Mouse (Mus musculus) lung, embryonic 16.5 days (tissue): ENCODE data around the gene Ptprs. TPM values are rescaled to one million over a fixed set of nuclear protein-coding genes. Genes with fewer than 3 reads are reported as not detected.

Experiments used
- ATAC-seq: fragments of 200-750 bp; cut with Nextera tagmentation; 2 replicates; pipeline ENCODE4 v1.8.0; 2017; ENCODE audit warnings: low read depth, mild to moderate bottlenecking, moderate library complexity
- H3K27ac ChIP-seq: fragments of 300-500 bp; sonication (generic); 2 replicates; pipeline ENCODE4 v1.5.1; 2014; ENCODE audit warnings: mild to moderate bottlenecking, control low read depth, low read length
- H3K27me3 ChIP-seq: fragments of 300-500 bp; sonication (generic); 2 replicates; pipeline ENCODE4 v1.6.1; 2014; ENCODE audit warnings: low read depth, low read length, mixed read lengths; ENCODE audit not compliant: control insufficient read depth, insufficient read depth
- H3K36me3 ChIP-seq: fragments of 300-500 bp; sonication (generic); 2 replicates; pipeline ENCODE4 v1.6.1; 2014; ENCODE audit warnings: low read length; ENCODE audit not compliant: control insufficient read depth, insufficient read depth
- H3K4me1 ChIP-seq: fragments of 300-500 bp; sonication (generic); replicated peaks from 2 replicates; pipeline ENCODE4 v1.6.1; 2014; ENCODE audit warnings: low read length, mixed read lengths; ENCODE audit not compliant: control insufficient read depth, insufficient read depth
- H3K4me2 ChIP-seq: fragments of 300-500 bp; sonication (generic); 2 replicates; pipeline ENCODE4 v1.6.1; 2014; ENCODE audit warnings: low read depth, low read length, control low read depth
- H3K4me3 ChIP-seq: fragments of 300-500 bp; sonication (generic); 2 replicates; pipeline ENCODE4 v1.5.1; 2014; ENCODE audit warnings: mild to moderate bottlenecking, low read length, control low read depth
- H3K9ac ChIP-seq: fragments of 300-500 bp; sonication (generic); 2 replicates; pipeline ENCODE4 v1.6.1; 2014; ENCODE audit warnings: low read length, control low read depth
- H3K9me3 ChIP-seq: fragments of 300-500 bp; sonication (generic); 2 replicates; pipeline ENCODE4 v1.6.1; 2016; ENCODE audit warnings: low read length; ENCODE audit not compliant: control insufficient read depth
- WGBS: fragments of 180-500 bp; shearing (Covaris S2); extraction: QIAGEN DNeasy Blood & Tissue Kit; methylation state at CpG from one replicate; pipeline ENCODE4 v1.1.7; 2014; 5-methylcytosine and 5-hydroxymethylcytosine counted together
- polyA plus RNA-seq: library from polyadenylated mRNA; unstranded; fragments of >200 nt; fragmentation: Nextera tagmentation; extraction: Ambion mirVana; gene quantifications from 2 replicates; pipeline ENCODE4 v1.2.1, GENCODE M21; 2015

Ptprs gene
- polyA plus RNA-seq, 1 experiment from 2014 or later: 59.1 TPM

GRCm38 (mm10) chr17:56479358-56479757, 3.1 kb upstream of the Ptprs start:
- H3K4me3 ChIP-seq: no peak overlapping the region
- 7% methylated on average over 6 of the region's 6 CpGs for WGBS
- H3K4me2 ChIP-seq: no peak overlapping the region; the same call in 1 of the 2 replicates
- peaks cover 3% of the 10 kb centered on the region; the same call in 1 of the 2 replicates for H3K9me3 ChIP-seq
- no peak overlapping the region; the same call in 1 of the 2 replicates for H3K27ac ChIP-seq
- H3K4me1 ChIP-seq: peaks cover 19% of the 10 kb centered on the region
- H3K27me3 ChIP-seq: peaks cover 12% of the 10 kb centered on the region
- no peaks in the 10 kb centered on the region for H3K36me3 ChIP-seq
- no peak for ATAC-seq
- H3K9ac ChIP-seq: peak overlapping the region; percentile 26; the same call in 1 of the 2 replicates

GRCm38 (mm10) chr17:56478191-56478611, 1.9 kb upstream of the Ptprs start:
- Histone ChIP-seq H3K4me1 (peaks cover 31% of the 10 kb centered on the region), H3K27ac (no peak overlapping the region), H3K9me3 (peaks cover 3% of the 10 kb centered on the region; the same call in 1 of the 2 replicates), H3K36me3 (no peaks in the 10 kb centered on the region), H3K4me3 (no peak overlapping the region), H3K27me3 (peaks cover 23% of the 10 kb centered on the region), H3K9ac (no peak overlapping the region), H3K4me2 (no peak overlapping the region)
- 0 out of 2 replicates have a peak, but pooled peaks have one; percentile 10 for ATAC-seq
- 52% methylated on average over 11 of the region's 11 CpGs for WGBS

- Histone ChIP-seq H3K4me1 (peaks cover 40% of the 10 kb centered on the region), H3K27ac (no peak overlapping the region), H3K9me3 (peaks cover 3% of the 10 kb centered on the region; the same call in 1 of the 2 replicates), H3K36me3 (no peaks in the 10 kb centered on the region), H3K4me2 (no peak overlapping the region), H3K9ac (no peak overlapping the region), H3K4me3 (no peak overlapping the region), H3K27me3 (peaks cover 29% of the 10 kb centered on the region)
- WGBS: 86% methylated on average over 19 of the region's 19 CpGs
- no peak for ATAC-seq
Measured at GRCm38 (mm10) chr17:56477191-56477818, 1.0 kb upstream of the Ptprs start.

- peak; percentile 32 for ATAC-seq
- under 1% methylated on average over 47 of the region's 66 CpGs for WGBS
Measured at GRCm38 (mm10) chr17:56475584-56476401, 490 bp downstream of the Ptprs start.

GRCm38 (mm10) chr17:56474831-56475581, 1.3 kb downstream of the Ptprs start:
- peaks cover 56% of the 10 kb centered on the region for H3K4me1 ChIP-seq
- no peak overlapping the region for H3K27ac ChIP-seq
- H3K27me3 ChIP-seq: peaks cover 32% of the 10 kb centered on the region
- peak; percentile 39 for ATAC-seq
- H3K4me3 ChIP-seq: peak overlapping the region; percentile 77
- no peaks in the 10 kb centered on the region for H3K36me3 ChIP-seq
- H3K9ac ChIP-seq: peak overlapping the region; percentile 75
- peaks cover 3% of the 10 kb centered on the region; the same call in 1 of the 2 replicates for H3K9me3 ChIP-seq
- peak overlapping the region; percentile 99 for H3K4me2 ChIP-seq
- under 1% methylated on average over 24 of the region's 24 CpGs for WGBS

More at GRCm38 (mm10) chr17:56475584-56476401, 490 bp downstream of the Ptprs start:
- Histone ChIP-seq H3K27ac (peak overlapping the region; percentile 26), H3K9me3 (peaks cover 3% of the 10 kb centered on the region; the same call in 1 of the 2 replicates), H3K4me2 (peak overlapping the region; percentile 99), H3K4me3 (peak overlapping the region; percentile 77), H3K27me3 (peaks cover 32% of the 10 kb centered on the region), H3K4me1 (peaks cover 49% of the 10 kb centered on the region), H3K36me3 (no peaks in the 10 kb centered on the region), H3K9ac (peak overlapping the region; percentile 75)

GRCm38 (mm10) chr17:56474311-56474830, 1.9 kb downstream of the Ptprs start:
- ATAC-seq: no peak
- Histone ChIP-seq H3K9me3 (peaks cover 3% of the 10 kb centered on the region; the same call in 1 of the 2 replicates), H3K4me3 (peak overlapping the region; percentile 77), H3K36me3 (no peaks in the 10 kb centered on the region), H3K27me3 (peaks cover 32% of the 10 kb centered on the region), H3K9ac (peak overlapping the region; percentile 75), H3K27ac (no peak overlapping the region), H3K4me1 (peaks cover 62% of the 10 kb centered on the region), H3K4me2 (peak overlapping the region; percentile 99)
- 3% methylated on average over 32 of the region's 32 CpGs for WGBS

GRCm38 (mm10) chr17:56473611-56473905, 2.7 kb downstream of the Ptprs start:
- H3K4me3 ChIP-seq: peak overlapping the region; percentile 77
- peaks cover 63% of the 10 kb centered on the region for H3K4me1 ChIP-seq
- no peaks in the 10 kb centered on the region for H3K36me3 ChIP-seq
- peaks cover 32% of the 10 kb centered on the region for H3K27me3 ChIP-seq
- peak overlapping the region; percentile 75; the same call in 1 of the 2 replicates for H3K9ac ChIP-seq
- H3K27ac ChIP-seq: no peak overlapping the region
- ATAC-seq: no peak
- H3K9me3 ChIP-seq: peaks cover 3% of the 10 kb centered on the region; the same call in 1 of the 2 replicates
- H3K4me2 ChIP-seq: peak overlapping the region; percentile 99
- WGBS: 6% methylated on average over 11 of the region's 11 CpGs

GRCm38 (mm10) chr17:56472733-56473610, 3.3 kb downstream of the Ptprs start:
- Histone ChIP-seq H3K36me3 (no peaks in the 10 kb centered on the region), H3K9ac (peak overlapping the region; percentile 75), H3K4me1 (peaks cover 66% of the 10 kb centered on the region), H3K27me3 (peaks cover 32% of the 10 kb centered on the region), H3K4me3 (peak overlapping the region; percentile 77), H3K4me2 (peak overlapping the region; percentile 99), H3K27ac (no peak overlapping the region), H3K9me3 (peaks cover 3% of the 10 kb centered on the region; the same call in 1 of the 2 replicates)
- peak; percentile 5; the same call in 1 of the 2 replicates for ATAC-seq
- 2% methylated on average over 50 of the region's 50 CpGs for WGBS
